Mouse (Mus musculus): ENCODE data around the gene Nav3. TPM values are rescaled to one million over a fixed set of nuclear protein-coding genes. Genes with fewer than 3 reads are reported as not detected.
A peak's percentile ranks its signal among the peaks of the same experiment; 100 is the strongest.

Gene Nav3
- total RNA-seq, 2 experiments from 2014 or later: 9.9 to 14.1 TPM

GRCm38 (mm10) chr10:109924136-109924535 lies 531.9 kb downstream of the Nav3 start:
- no peak for DNase-seq (ENCODE audit: low spot score in 2 of 2)

- no peak for DNase-seq (ENCODE audit: low spot score in 2 of 2)
These were observed 534.6 kb downstream of the Nav3 start for GRCm38 (mm10) chr10:109921368-109921767.

GRCm38 (mm10) chr10:109920607-109921187 lies 535.3 kb downstream of the Nav3 start:
- peak in 1 of 2 experiments; percentile 43 for DNase-seq (ENCODE audit: low spot score in 2 of 2)

- DNase-seq (ENCODE audit: low spot score in 2 of 2): no peak
These were observed 536.5 kb downstream of the Nav3 start for GRCm38 (mm10) chr10:109919515-109919914.

GRCm38 (mm10) chr10:109907206-109907605 lies 548.8 kb downstream of the Nav3 start:
- DNase-seq (ENCODE audit: low spot score in 2 of 2): no peak

- DNase-seq (ENCODE audit: low spot score in 2 of 2): no peak
These were observed 549.6 kb downstream of the Nav3 start for GRCm38 (mm10) chr10:109906413-109906785.

- DNase-seq (ENCODE audit: low spot score in 2 of 2): no peak
These were observed 550.2 kb downstream of the Nav3 start for GRCm38 (mm10) chr10:109905649-109906412.

- DNase-seq (ENCODE audit: low spot score in 2 of 2): no peak
These were observed 551.2 kb downstream of the Nav3 start for GRCm38 (mm10) chr10:109904841-109905240.

GRCm38 (mm10) chr10:109903701-109904555 lies 552.1 kb downstream of the Nav3 start:
- DNase-seq (ENCODE audit: low spot score in 2 of 2): no peak

- DNase-seq (ENCODE audit: low spot score in 2 of 2): no peak
These were observed 552.8 kb downstream of the Nav3 start for GRCm38 (mm10) chr10:109903241-109903640.

- no peak for DNase-seq (ENCODE audit: low spot score in 2 of 2)
These were observed 566.9 kb downstream of the Nav3 start for GRCm38 (mm10) chr10:109889171-109889475.

- no peak for DNase-seq (ENCODE audit: low spot score in 2 of 2)
These were observed 567.4 kb downstream of the Nav3 start for GRCm38 (mm10) chr10:109888355-109889170.

- no peak for DNase-seq (ENCODE audit: low spot score in 2 of 2)
These were observed 568.8 kb downstream of the Nav3 start for GRCm38 (mm10) chr10:109887160-109887559.

GRCm38 (mm10) chr10:109876107-109876506 lies 579.9 kb downstream of the Nav3 start:
- DNase-seq (ENCODE audit: low spot score in 2 of 2): no peak

- DNase-seq (ENCODE audit: low spot score in 2 of 2): no peak
These were observed 580.6 kb downstream of the Nav3 start for GRCm38 (mm10) chr10:109875312-109875830.

GRCm38 (mm10) chr10:109874652-109875311 lies 581.2 kb downstream of the Nav3 start:
- no peak for DNase-seq (ENCODE audit: low spot score in 2 of 2)

GRCm38 (mm10) chr10:109866063-109866462 lies 589.9 kb downstream of the Nav3 start:
- DNase-seq (ENCODE audit: low spot score in 2 of 2): no peak

GRCm38 (mm10) chr10:109865391-109865790 lies 590.6 kb downstream of the Nav3 start:
- DNase-seq (ENCODE audit: low spot score in 2 of 2): no peak

- DNase-seq (ENCODE audit: low spot score in 2 of 2): no peak
These were observed 591.3 kb downstream of the Nav3 start for GRCm38 (mm10) chr10:109864708-109865107.

GRCm38 (mm10) chr10:109861275-109861674 lies 594.7 kb downstream of the Nav3 start:
- DNase-seq (ENCODE audit: low spot score in 2 of 2): no peak

All from adrenal gland, postnatal 4 days (tissue).